9 mouse cellular contexts compared by ENCODE assay signal in the genomic region with DNA sequence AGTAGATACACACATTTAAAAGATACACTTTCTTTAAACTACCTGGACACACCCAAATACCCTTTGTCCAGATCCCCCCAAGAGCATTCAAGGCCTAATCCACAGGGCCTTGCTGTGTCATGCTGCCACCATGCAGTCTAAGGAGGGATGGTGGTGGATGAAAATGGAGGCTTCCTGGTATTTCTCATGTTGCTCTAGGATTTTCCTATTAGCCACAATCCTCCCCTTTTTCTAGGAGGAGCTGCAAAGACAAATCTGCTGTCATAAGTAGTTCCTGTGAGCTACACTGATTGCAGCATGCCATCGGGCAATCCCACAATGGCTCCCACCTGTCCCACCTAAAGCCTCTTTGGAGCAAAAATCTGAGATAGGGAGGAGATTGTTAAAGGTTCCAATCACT. TPM values are rescaled to one million over a fixed set of nuclear protein-coding genes. Genes with fewer than 3 reads are reported as not detected.
DNase-seq lines count a peak whose midpoint lies in the region; ATAC-seq lines count a peak whose summit lies in the region.
"Had no signal": no experiment of that assay in that cellular context is flagged by ENCODE, and none has a peak within 500 bp of the region (broad histone marks: within the 10 kb centered on the region; RNA-seq: fewer than 3 reads in every experiment).

No protein-coding gene starts in this region.

- peak overlapping the region; percentile 97 for H3K9ac ChIP-seq in heart, embryonic 14.5 days (ENCODE audit: low read length)
- H3K9ac ChIP-seq in hindbrain, embryonic 13.5 days: peak overlapping the region; percentile 95
- peak overlapping the region; percentile 79 for H3K9ac ChIP-seq in midbrain, embryonic 15.5 days

- H3K4me2 ChIP-seq in heart, embryonic 14.5 days (ENCODE audit: low read length): peak overlapping the region; percentile 77
- H3K4me2 ChIP-seq in hindbrain, embryonic 13.5 days: peak overlapping the region; percentile 88
- H3K4me2 ChIP-seq in midbrain, embryonic 15.5 days: peak overlapping the region; percentile 90

- no peak for DNase-seq in heart, postnatal 10 days
- DNase-seq in Muller cell, postnatal 12 days (ENCODE audit: inconsistent ontology term): peak; percentile 26
- no peak for DNase-seq in frontal cortex, postnatal 25 days (ENCODE audit: low spot score in 2 of 2)
- DNase-seq in gastrocnemius, postnatal 14 days: no peak
- no peak for DNase-seq in natural killer cell, adult 2 months (ENCODE audit: low spot score in 2 of 2)
- DNase-seq: heart, postnatal 36 days had no signal

- no peak for ATAC-seq in heart, embryonic 14.5 days (ENCODE audit: insufficient number of reproducible peaks, insufficient read depth, low FRiP score, low read depth)
- no peak for ATAC-seq in hindbrain, embryonic 13.5 days (ENCODE audit: low FRiP score)
- no peak for ATAC-seq in midbrain, embryonic 15.5 days (replicated peaks)

- peaks cover 18 to 44% of the 10 kb centered on the region in 2 experiments for H3K4me1 ChIP-seq in heart, embryonic 14.5 days (ENCODE audit: control insufficient read depth in 2 of 2, insufficient read depth in 2 of 2, low read length in 2 of 2)
- peaks cover 70% of the 10 kb centered on the region for H3K4me1 ChIP-seq in hindbrain, embryonic 13.5 days (replicated peaks)
- peaks cover 62% of the 10 kb centered on the region for H3K4me1 ChIP-seq in midbrain, embryonic 15.5 days

- intact Hi-C loops in heart, postnatal 10 days (cut with DNase I): no loop called here
- intact Hi-C loops in gastrocnemius, postnatal 14 days (cut with DNase I; ENCODE audit: low total_unique reads): no loop called here

- H3K27ac ChIP-seq in heart, embryonic 14.5 days (replicated peaks in 1 of 2; ENCODE audit: control insufficient read depth in 1 of 2, insufficient read depth in 1 of 2, low read depth in 2 of 2, low read length in 2 of 2): no peak overlapping the region; a peak in 1 of 4 replicates
- peak overlapping the region; percentile 99 for H3K27ac ChIP-seq in hindbrain, embryonic 13.5 days
- H3K27ac ChIP-seq in midbrain, embryonic 15.5 days: peak overlapping the region; percentile 97

- peaks cover 28% of the 10 kb centered on the region for H3K36me3 ChIP-seq in heart, embryonic 14.5 days (ENCODE audit: control insufficient read depth, insufficient read depth, low read length)
- H3K36me3 ChIP-seq in hindbrain, embryonic 13.5 days: peaks cover 42% of the 10 kb centered on the region
- H3K36me3 ChIP-seq in midbrain, embryonic 15.5 days (replicated peaks): peaks cover 3% of the 10 kb centered on the region

- no peaks in the 10 kb centered on the region for H3K27me3 ChIP-seq in heart, embryonic 14.5 days (ENCODE audit: control insufficient read depth, insufficient read depth, low read length)
- no peaks in the 10 kb centered on the region for H3K27me3 ChIP-seq in hindbrain, embryonic 13.5 days
- no peaks in the 10 kb centered on the region for H3K27me3 ChIP-seq in midbrain, embryonic 15.5 days (replicated peaks)

- no peaks in the 10 kb centered on the region for H3K9me3 ChIP-seq in heart, embryonic 14.5 days (ENCODE audit: control insufficient read depth, low read length)
- no peaks in the 10 kb centered on the region for H3K9me3 ChIP-seq in hindbrain, embryonic 13.5 days
- H3K9me3 ChIP-seq in midbrain, embryonic 15.5 days: no peaks in the 10 kb centered on the region

- H3K4me3 ChIP-seq in heart, embryonic 14.5 days (ENCODE audit: control insufficient read depth in 1 of 2, insufficient read depth in 1 of 2, low read depth in 1 of 2, low read length in 2 of 2): peak overlapping the region; percentile 20 to 95; a peak in 3 of 4 replicates
- peak overlapping the region; percentile 88 for H3K4me3 ChIP-seq in hindbrain, embryonic 13.5 days
- peak overlapping the region; percentile 59 for H3K4me3 ChIP-seq in midbrain, embryonic 15.5 days

- 35% methylated on average over 1 of the region's 1 CpGs for WGBS in heart, embryonic 14.5 days
- 13% methylated on average over 1 of the region's 1 CpGs for whole genome bisulfite sequencing in hindbrain, embryonic 13.5 days
- 4% methylated on average over 1 of the region's 1 CpGs for WGBS in midbrain, embryonic 15.5 days

RNA-seq across cellular contexts. Expression of gene Cdc42se1, which starts 1.3 kb away (rescaled TPM):
- 61.7 and 63.3 TPM in 2 replicates for polyA plus RNA-seq in heart, embryonic 14.5 days (2014; fragmentation: Nextera tagmentation; extraction: Ambion mirVana)
- 10 to 100 TPM; 40.4 to 41.3 TPM for total RNA-seq in heart, postnatal 10 days (2021)
- polyA plus RNA-seq in hindbrain, embryonic 13.5 days (2015; fragmentation: Nextera tagmentation; extraction: Ambion mirVana): 65.5 and 68.9 TPM in 2 replicates
- 49.3 and 58.5 TPM in 2 replicates for polyA plus RNA-seq in midbrain, embryonic 15.5 days (2015; fragmentation: Nextera tagmentation; extraction: Ambion mirVana)
- total RNA-seq in gastrocnemius, postnatal 14 days (2021): 10 to 100 TPM; 18.8 to 24.5 TPM

RNA-seq across cellular contexts. Expression of gene Mllt11, which starts 4.8 kb away (rescaled TPM):
- polyA plus RNA-seq in heart, embryonic 14.5 days (2014; fragmentation: Nextera tagmentation; extraction: Ambion mirVana): 12.6 and 14.2 TPM in 2 replicates
- 1 to 10 TPM; 6.4 to 8.9 TPM for total RNA-seq in heart, postnatal 10 days (2021)
- polyA plus RNA-seq in hindbrain, embryonic 13.5 days (2015; fragmentation: Nextera tagmentation; extraction: Ambion mirVana): 307 and 311 TPM in 2 replicates
- 358 and 361 TPM in 2 replicates for polyA plus RNA-seq in midbrain, embryonic 15.5 days (2015; fragmentation: Nextera tagmentation; extraction: Ambion mirVana)
- 10 to 100 TPM; 41.2 to 43.5 TPM for total RNA-seq in gastrocnemius, postnatal 14 days (2021)

RNA-seq across cellular contexts. Expression of gene Gabpb2, which starts 9.5 kb away (rescaled TPM):
- polyA plus RNA-seq in heart, embryonic 14.5 days (2014; fragmentation: Nextera tagmentation; extraction: Ambion mirVana): 6.6 and 7.9 TPM in 2 replicates
- 10 to 100 TPM; 14.0 to 17.1 TPM for total RNA-seq in heart, postnatal 10 days (2021)
- 4.5 and 4.6 TPM in 2 replicates for polyA plus RNA-seq in hindbrain, embryonic 13.5 days (2015; fragmentation: Nextera tagmentation; extraction: Ambion mirVana)
- 3.4 and 3.7 TPM in 2 replicates for polyA plus RNA-seq in midbrain, embryonic 15.5 days (2015; fragmentation: Nextera tagmentation; extraction: Ambion mirVana)
- 1 to 10 TPM; 7.3 to 8.1 TPM for total RNA-seq in gastrocnemius, postnatal 14 days (2021)

RNA-seq across cellular contexts. Expression of gene Gm128, which starts 14.2 kb away (rescaled TPM):
- polyA plus RNA-seq in heart, embryonic 14.5 days (2014; fragmentation: Nextera tagmentation; extraction: Ambion mirVana): 0.23 and 0.46 TPM in 2 replicates
- under 1 TPM in 1 of 2 experiments, not detected in 1; 0.12 TPM for total RNA-seq in heart, postnatal 10 days (2021)
- polyA plus RNA-seq in hindbrain, embryonic 13.5 days (2015; fragmentation: Nextera tagmentation; extraction: Ambion mirVana): 0.19 and 0.26 TPM in 2 replicates
- 0.11 and 0.19 TPM in 2 replicates for polyA plus RNA-seq in midbrain, embryonic 15.5 days (2015; fragmentation: Nextera tagmentation; extraction: Ambion mirVana)
- total RNA-seq in gastrocnemius, postnatal 14 days (2021): under 1 TPM in 1 of 2 experiments, not detected in 1; 0.16 TPM
- total RNA-seq: heart, postnatal 36 days had no signal

RNA-seq across cellular contexts. Expression of gene Bnipl, which starts 23.8 kb away (rescaled TPM):
- polyA plus RNA-seq in heart, embryonic 14.5 days (2014; fragmentation: Nextera tagmentation; extraction: Ambion mirVana): not detected in 2 replicates
- not detected for total RNA-seq in heart, postnatal 10 days (2021)
- 0.13 and 0.25 TPM in 2 replicates for polyA plus RNA-seq in hindbrain, embryonic 13.5 days (2015; fragmentation: Nextera tagmentation; extraction: Ambion mirVana)
- 0.22 and 0.33 TPM in 2 replicates for polyA plus RNA-seq in midbrain, embryonic 15.5 days (2015; fragmentation: Nextera tagmentation; extraction: Ambion mirVana)
- total RNA-seq in gastrocnemius, postnatal 14 days (2021): not detected
- total RNA-seq: heart, postnatal 36 days had no signal

Comparison
In these comparisons a context has a peak if more than half of its experiments do, and no peak if none do; other contexts are left out.
1. H3K27ac ChIP-seq: peak in hindbrain, embryonic 13.5 days (single experiment) and midbrain, embryonic 15.5 days (single experiment); none in heart, embryonic 14.5 days (0 of 2).
2. RNA of gene Mllt11, which starts 4.8 kb away (polyA plus RNA-seq): 358 to 361 TPM in midbrain, embryonic 15.5 days and 307 to 311 TPM in hindbrain, embryonic 13.5 days; 12.6 to 14.2 TPM in heart, embryonic 14.5 days; every median in the first group is over 10 times any median in the second.
3. Peak in every context shown above with its lines, with median percentiles within 50 percentile points of each other: H3K4me2 ChIP-seq, H3K4me3 ChIP-seq and H3K9ac ChIP-seq.